Mouse (Mus musculus): ENCODE results near the gene Pnmal1. TPM values are rescaled to one million over a fixed set of nuclear protein-coding genes. Genes with fewer than 3 reads are reported as not detected.

Gene Pnmal1
- total RNA-seq, 1 experiment from 2014 or later, result not detected

Other genes starting within 250 kb of the Pnmal1 start
- gene Ceacam9, start 237.8 kb upstream of the Pnmal1 start, total RNA-seq (2017), result not detected in 2 replicates
- 40.2 and 47.9 TPM in 2 replicates for gene Ap2s1, start 221.3 kb upstream of the Pnmal1 start, total RNA-seq (2017)
- gene Slc1a5, start 178.3 kb upstream of the Pnmal1 start, total RNA-seq (2017), result 119 and 128 TPM in 2 replicates
- 105 and 107 TPM in 2 replicates for gene Strn4, start 143.8 kb upstream of the Pnmal1 start, total RNA-seq (2017)
- gene Fkrp, start 142.9 kb upstream of the Pnmal1 start, total RNA-seq (2017), result 14.2 and 14.3 TPM in 2 replicates
- 108 and 122 TPM in 2 replicates for gene Prkd2, start 116.8 kb upstream of the Pnmal1 start, total RNA-seq (2017)
- 0.12 TPM in 1 of 2 replicates, not detected in the other for gene Dact3, start 84.4 kb upstream of the Pnmal1 start, total RNA-seq (2017)
- not detected in 2 replicates for gene Gng8, start 67.9 kb upstream of the Pnmal1 start, total RNA-seq (2017)
- 1.7 and 2.8 TPM in 2 replicates for gene Ptgir, start 53.2 kb upstream of the Pnmal1 start, total RNA-seq (2017)
- 230 and 273 TPM in 2 replicates for gene Calm3, start 35.6 kb upstream of the Pnmal1 start, total RNA-seq (2017)
- gene Pnmal2, start 15.0 kb upstream of the Pnmal1 start, total RNA-seq (2017), result not detected in 2 replicates
- gene Gm42372, start 23.4 kb downstream of the Pnmal1 start, total RNA-seq (2017), result 0.35 and 0.49 TPM in 2 replicates
- not detected in 2 replicates for gene Ccdc8, start 33.0 kb downstream of the Pnmal1 start, total RNA-seq (2017)
- 50.3 and 54.0 TPM in 2 replicates for gene Ppp5c, start 68.2 kb downstream of the Pnmal1 start, total RNA-seq (2017)
- not detected in 2 replicates for gene Hif3a, start 102.7 kb downstream of the Pnmal1 start, total RNA-seq (2017)
- 0.35 and 0.74 TPM in 2 replicates for gene Psg16, start 114.4 kb downstream of the Pnmal1 start, total RNA-seq (2017)
- not detected in 2 replicates for gene Ceacam3, start 190.6 kb downstream of the Pnmal1 start, total RNA-seq (2017)
- not detected in 2 replicates for gene Psg29, start 243.8 kb downstream of the Pnmal1 start, total RNA-seq (2017)

Measured in neutrophil, adult 5-6 weeks (primary cell).